Mouse (Mus musculus): ENCODE results near the gene Cebpa.

Gene Cebpa

GRCm38 (mm10) chr7:35120146-35120691, 1.1 kb downstream of the Cebpa start:
- peak; percentile 53 for DNase-seq (ENCODE audit: low spot score)

- no peak for DNase-seq (ENCODE audit: low spot score)
Observed at GRCm38 (mm10) chr7:35121150-35121549, 2.1 kb downstream of the Cebpa start.

GRCm38 (mm10) chr7:35122401-35123320, 3.6 kb downstream of the Cebpa start:
- no peak for DNase-seq (ENCODE audit: low spot score)

- DNase-seq (ENCODE audit: low spot score), result no peak
Observed at GRCm38 (mm10) chr7:35123431-35123953, 4.4 kb downstream of the Cebpa start.

GRCm38 (mm10) chr7:35124216-35124615, 5.1 kb downstream of the Cebpa start:
- DNase-seq (ENCODE audit: low spot score), result no peak

- peak; percentile 12 for DNase-seq (ENCODE audit: low spot score)
Observed at GRCm38 (mm10) chr7:35124745-35125144, 5.7 kb downstream of the Cebpa start.

- DNase-seq (ENCODE audit: low spot score), result peak; percentile 47
Observed at GRCm38 (mm10) chr7:35125971-35126370, 6.9 kb downstream of the Cebpa start.

GRCm38 (mm10) chr7:35127001-35127400, 7.9 kb downstream of the Cebpa start:
- DNase-seq (ENCODE audit: low spot score), result no peak

- no peak for DNase-seq (ENCODE audit: low spot score)
Observed at GRCm38 (mm10) chr7:35127721-35128120, 8.6 kb downstream of the Cebpa start.

GRCm38 (mm10) chr7:35128677-35129567, 9.8 kb downstream of the Cebpa start:
- DNase-seq (ENCODE audit: low spot score), result no peak

GRCm38 (mm10) chr7:35130059-35130738, 11.1 kb downstream of the Cebpa start:
- DNase-seq (ENCODE audit: low spot score), result no peak

GRCm38 (mm10) chr7:35130888-35131287, 11.8 kb downstream of the Cebpa start:
- no peak for DNase-seq (ENCODE audit: low spot score)

- DNase-seq (ENCODE audit: low spot score), result no peak
Observed at GRCm38 (mm10) chr7:35131601-35132000, 12.5 kb downstream of the Cebpa start.

GRCm38 (mm10) chr7:35134621-35135020, 15.5 kb downstream of the Cebpa start:
- no peak for DNase-seq (ENCODE audit: low spot score)

- DNase-seq (ENCODE audit: low spot score), result no peak
Observed at GRCm38 (mm10) chr7:35137524-35137923, 18.4 kb downstream of the Cebpa start.

- DNase-seq (ENCODE audit: low spot score), result no peak
Observed at GRCm38 (mm10) chr7:35138481-35138880, 19.4 kb downstream of the Cebpa start.

GRCm38 (mm10) chr7:35139880-35140279, 20.8 kb downstream of the Cebpa start:
- no peak for DNase-seq (ENCODE audit: low spot score)

GRCm38 (mm10) chr7:35141519-35141918, 22.4 kb downstream of the Cebpa start:
- peak; percentile 38 for DNase-seq (ENCODE audit: low spot score)

- no peak for DNase-seq (ENCODE audit: low spot score)
Observed at GRCm38 (mm10) chr7:35142522-35142921, 23.4 kb downstream of the Cebpa start.

GRCm38 (mm10) chr7:35143864-35144618, 24.9 kb downstream of the Cebpa start:
- DNase-seq (ENCODE audit: low spot score), result no peak

GRCm38 (mm10) chr7:35145068-35145467, 26.0 kb downstream of the Cebpa start:
- DNase-seq (ENCODE audit: low spot score), result no peak

Measured in ovary, postnatal 36 days (tissue).